Mouse (Mus musculus) CH12.LX (cell line): Measurements from ENCODE around the gene Pnmal2. TPM values are rescaled to one million over a fixed set of nuclear protein-coding genes. Genes with fewer than 3 reads are reported as not detected.
"Not testable (repeated sequence)": the region's sequence is repeated elsewhere in the genome, so short reads cannot be mapped to it uniquely, and the experiment has no call there.

Source experiments
- DNase-seq: peaks from one replicate; pipeline ENCODE4 v3.0.0-alpha.2; 2013; ENCODE audit errors: extremely low read depth
- H3K27ac ChIP-seq: 2 replicates; pipeline ENCODE4 v1.5.1; 2012; ENCODE audit warnings: low read depth, mild to moderate bottlenecking, control low read depth, moderate library complexity; ENCODE audit not compliant: insufficient read depth
- H3K27me3 ChIP-seq: replicated peaks from 2 replicates; pipeline ENCODE3; 2012; ENCODE audit warnings: inconsistent platforms
- H3K36me3 ChIP-seq, 2 experiments: replicated peaks in 1 of 2; 2 replicates each; pipeline versions ENCODE3 to v1.6.1; 2012; ENCODE audit warnings: inconsistent platforms in 1 of 2, low read length in 1 of 2, mild to moderate bottlenecking in 1 of 2, mixed read lengths in 1 of 2, moderate library complexity in 1 of 2; ENCODE audit not compliant: control insufficient read depth in 1 of 2, insufficient read depth in 1 of 2
- H3K4me1 ChIP-seq, 2 experiments: 2 replicates each; pipeline ENCODE4 v1.6.1; 2012; ENCODE audit warnings: inconsistent platforms in 1 of 2, moderate library complexity in 1 of 2; ENCODE audit not compliant: insufficient read depth in 2 of 2, control insufficient read depth in 1 of 2
- H3K4me2 ChIP-seq: 2 replicates; pipeline ENCODE4 v1.6.1; 2012; ENCODE audit warnings: low read depth, mild to moderate bottlenecking, control low read depth; ENCODE audit not compliant: poor library complexity, insufficient read depth, severe bottlenecking
- H3K4me3 ChIP-seq, 3 experiments: fragments of 150-350 bp in 1 of 3; sonication (generic) in 1 of 3; replicated peaks in 1 of 3; 2 replicates each; pipeline versions ENCODE3 to v1.5.1; 2011 to 2012; ENCODE audit warnings: low read depth in 2 of 3, low read length in 2 of 3, mild to moderate bottlenecking in 2 of 3, moderate library complexity in 2 of 3, control low read depth in 1 of 3, improper control_type of control experiment in 1 of 3, inconsistent platforms in 1 of 3, mixed read lengths in 1 of 3; ENCODE audit not compliant: poor library complexity in 1 of 3
- H3K79me2 ChIP-seq: replicated peaks from 2 replicates; pipeline ENCODE4 v1.6.1; 2012; ENCODE audit warnings: mild to moderate bottlenecking, moderate library complexity; ENCODE audit not compliant: control insufficient read depth, poor library complexity, insufficient read depth, severe bottlenecking; ENCODE audit errors: extremely low read depth
- H3K9ac ChIP-seq: 2 replicates; pipeline ENCODE4 v1.6.1; 2012; ENCODE audit warnings: low read depth, mild to moderate bottlenecking, control low read depth, moderate library complexity; ENCODE audit not compliant: insufficient read depth
- H3K9me3 ChIP-seq: replicated peaks from 2 replicates; pipeline ENCODE3; 2012; ENCODE audit warnings: low read length, inconsistent platforms, mixed read lengths
- CHD2 ChIP-seq: IDR thresholded peaks from 2 replicates; pipeline ENCODE4 v1.6.1; 2011; ENCODE audit warnings: low read length, improper control_type of control experiment
- IRF4 ChIP-seq: IDR thresholded peaks from 2 replicates; pipeline ENCODE4 v1.6.1; 2014; ENCODE audit warnings: low read depth, mild to moderate bottlenecking, inconsistent platforms, low read length, improper control_type of control experiment
- MAX ChIP-seq: IDR thresholded peaks from 2 replicates; pipeline ENCODE4 v1.6.1; 2011; ENCODE audit warnings: low read length, improper control_type of control experiment
- MXI1 ChIP-seq: IDR thresholded peaks from 2 replicates; pipeline ENCODE4 v1.6.1; 2011; ENCODE audit warnings: mild to moderate bottlenecking, low read depth, low read length, improper control_type of control experiment
- MYC ChIP-seq: IDR thresholded peaks from 2 replicates; pipeline ENCODE4 v1.6.1; 2011; ENCODE audit warnings: low read depth, mild to moderate bottlenecking, improper control_type of control experiment, low read length
- PAX5 ChIP-seq: IDR thresholded peaks from 2 replicates; pipeline ENCODE4 v1.6.1; 2012; ENCODE audit warnings: low read length, inconsistent platforms, mixed read lengths
- UBTF ChIP-seq: IDR thresholded peaks from 2 replicates; pipeline ENCODE4 v1.6.1; 2012; ENCODE audit warnings: low read depth, mild to moderate bottlenecking, inconsistent platforms, low read length, improper control_type of control experiment, moderate library complexity
- ZC3H11A ChIP-seq: IDR thresholded peaks from 2 replicates; pipeline ENCODE4 v1.6.1; 2012; ENCODE audit warnings: low read depth, mild to moderate bottlenecking, inconsistent platforms, low read length, improper control_type of control experiment
- dilution Hi-C: fragments of 300-500 bp; cut with MboI; formaldehyde crosslinking; loops from 2 replicates; pipeline ENCODE4 v1.14.3; 2020; ENCODE audit warnings: low sequenced_read_pairs; ENCODE audit not compliant: extremely low pct_unique_long_range_greater_than_20kb, extremely low pct_ligation_motif_present
- in situ Hi-C: fragments of 300-500 bp; cut with MboI; formaldehyde crosslinking; loops from 3 replicates; pipeline ENCODE4 v1.14.3; 2019; ENCODE audit warnings: low sequenced_read_pairs, low pct_ligation_motif_present, low pct_unique_long_range_greater_than_20kb, mixed read lengths
- polyA plus RNA-seq: library from polyadenylated mRNA; unstranded; fragments of >175 nt; gene quantifications from 2 replicates; pipeline ENCODE4 v1.2.1, GENCODE M21; 2012; ENCODE audit warnings: low read depth; ENCODE audit not compliant: insufficient read length
- total RNA-seq, 2 experiments: library from RNA; depleted of rRNA; stranded (reverse); fragments of 300-350 nt in 1 of 2; fragments of >200 nt in 1 of 2; gene quantifications; 2 replicates each; pipeline ENCODE4 v1.2.3; 2012 to 2014

Gene Pnmal2
- total and polyA plus RNA-seq, 3 experiments: 0.09 to 0.38 TPM; not detected in 1

DNA sequence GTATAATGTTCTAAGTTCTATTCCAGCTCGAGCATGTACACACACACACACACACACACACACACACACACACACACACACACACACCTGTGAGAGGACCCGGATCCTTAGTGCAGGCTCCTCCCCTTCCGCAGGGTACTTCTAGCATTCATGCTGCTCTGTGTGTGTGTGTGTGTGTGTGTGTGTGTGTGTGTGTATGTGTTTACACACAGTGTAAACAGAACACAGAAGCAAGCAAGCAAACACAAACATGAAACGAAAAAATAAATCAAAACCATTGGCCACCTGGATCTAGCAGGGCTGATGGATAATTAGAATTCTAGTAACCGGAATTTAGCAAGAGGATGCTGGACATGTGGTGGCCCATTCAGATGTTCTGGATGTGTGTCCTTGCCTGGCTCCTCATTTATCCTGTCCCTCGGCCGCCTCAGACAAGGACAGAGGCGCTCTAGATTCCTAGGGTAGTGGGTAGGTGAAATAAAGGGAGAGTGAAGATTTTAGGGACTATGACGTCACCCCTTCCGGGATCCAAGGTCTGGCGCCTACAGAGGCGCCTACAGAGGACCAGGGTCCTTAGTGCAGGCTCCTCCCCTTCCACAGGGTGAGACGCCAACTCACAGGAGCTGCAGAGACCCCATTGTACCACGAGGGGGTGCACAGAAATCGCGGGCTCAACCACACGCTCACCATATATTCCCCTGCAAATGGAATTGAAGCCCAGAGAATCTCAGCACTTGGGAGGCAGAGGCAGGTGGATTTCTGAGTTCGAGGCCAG is 6.6 kb downstream of the Pnmal2 start (continued):
- TF ChIP-seq MYC (peak; percentile 63; the same call in 1 of the 2 replicates), IRF4 (peak; percentile 22; the same call in 1 of the 2 replicates)
- TF ChIP-seq, all 38 proteins: peak for 16

GRCm38 (mm10) chr7:16953776-16954175 is 9.3 kb downstream of the Pnmal2 start:
- H3K4me1 ChIP-seq: peaks cover 0 to 12% of the 10 kb centered on the region in 2 experiments; a peak in 2 of 4 replicates
- H3K36me3 ChIP-seq, H3K9me3 ChIP-seq, H3K27ac ChIP-seq, H3K79me2 ChIP-seq, dilution Hi-C loops, H3K4me3 ChIP-seq, H3K9ac ChIP-seq, H3K27me3 ChIP-seq, DNase-seq, H3K4me2 ChIP-seq: not testable (repeated sequence)
- in situ Hi-C loops: loop anchor here (5.0 kb wide), 2 partner anchors 44 to 114 kb away; no protein-coding TSS in a partner anchor

GRCm38 (mm10) chr7:16955712-16956111 is 11.2 kb downstream of the Pnmal2 start:
- Histone ChIP-seq H3K79me2 (no peaks in the 10 kb centered on the region), H3K36me3 (no peaks in the 10 kb centered on the region), H3K9me3 (no peaks in the 10 kb centered on the region), H3K27ac (no peak overlapping the region), H3K4me3 (no peak overlapping the region)
- TF ChIP-seq MAX: no peak
- TF ChIP-seq CHD2: no peak
- no peak for TF ChIP-seq PAX5
- TF ChIP-seq UBTF: no peak
- TF ChIP-seq, all 38 proteins: peak for 0
- H3K4me1 ChIP-seq: peaks cover 0 to 7% of the 10 kb centered on the region in 2 experiments; a peak in 2 of 4 replicates
- no peak for DNase-seq
- in situ Hi-C loops: no loop called here
- H3K9ac ChIP-seq: no peak overlapping the region
- dilution Hi-C loops: no loop called here
- peaks cover 2% of the 10 kb centered on the region for H3K27me3 ChIP-seq
- H3K4me2 ChIP-seq: no peak overlapping the region

DNA sequence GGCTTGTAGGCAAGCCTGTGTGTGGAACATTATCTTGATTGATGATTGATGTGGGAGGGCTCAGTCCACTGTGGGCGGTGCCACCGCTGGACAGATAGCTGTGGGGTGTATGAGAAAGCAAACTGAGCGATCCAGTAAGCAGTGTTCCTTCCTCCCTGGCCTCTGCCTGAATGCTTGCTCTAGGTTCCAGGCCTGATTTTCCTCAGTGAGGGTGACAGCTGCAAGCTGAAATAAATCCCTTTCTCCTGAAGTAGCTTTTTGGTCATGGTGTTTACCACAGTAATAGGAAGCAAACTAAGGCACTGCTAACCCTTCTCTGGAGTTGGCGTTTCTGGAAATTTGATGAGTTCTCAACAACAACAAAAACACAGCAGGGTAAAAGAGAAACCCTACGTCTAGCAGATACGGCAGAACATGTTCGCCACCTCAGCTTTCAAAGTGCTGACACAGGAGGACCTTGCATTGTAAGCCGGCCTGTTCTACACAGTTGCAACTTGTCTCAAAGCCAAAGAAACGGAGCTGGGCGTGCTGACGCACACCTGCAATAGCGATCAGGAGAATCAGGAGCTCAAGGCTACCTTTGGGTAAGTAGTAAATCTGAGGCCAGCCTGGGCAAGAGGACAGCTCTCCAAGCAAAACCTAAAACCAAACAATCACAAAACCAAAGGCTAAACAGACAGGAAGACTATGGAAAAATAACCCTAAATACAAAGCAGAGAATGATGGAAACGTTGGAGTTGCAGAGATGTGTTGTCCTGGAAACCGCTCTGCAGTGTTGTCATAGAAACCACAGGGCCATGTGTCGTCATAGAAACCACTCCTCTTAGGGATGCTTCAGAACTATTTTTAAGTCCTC is 12.2 kb downstream of the Pnmal2 start:
- Histone ChIP-seq H3K4me1 (peaks cover 0 to 4% of the 10 kb centered on the region in 2 experiments; a peak in 2 of 4 replicates), H3K79me2 (no peaks in the 10 kb centered on the region), H3K27me3 (peaks cover 2% of the 10 kb centered on the region), H3K9me3 (no peaks in the 10 kb centered on the region), H3K4me3 (no peak overlapping the region), H3K36me3 (no peaks in the 10 kb centered on the region), H3K9ac (no peak overlapping the region), H3K27ac (no peak overlapping the region), H3K4me2 (no peak overlapping the region)
- in situ Hi-C loops (no loop called here), dilution Hi-C loops (no loop called here)
- TF ChIP-seq ZC3H11A (no peak), MXI1 (0 out of 2 replicates have a peak, but pooled peaks have one; percentile 38)
- DNase-seq: no peak
